Mouse (Mus musculus): ENCODE data around the gene Car4. TPM values are rescaled to one million over a fixed set of nuclear protein-coding genes. Genes with fewer than 3 reads are reported as not detected.
A peak's percentile ranks its signal among the peaks of the same experiment; 100 is the strongest.

The Car4 gene
- polyA plus RNA-seq, 1 experiment from 2014 or later: 6.6 TPM

GRCm38 (mm10) chr11:84960780-84961179, 3.2 kb downstream of the Car4 start:
- Histone ChIP-seq H3K9ac (ENCODE audit: low read length) (no peak overlapping the region), H3K4me2 (no peak overlapping the region), H3K4me3 (ENCODE audit: low read depth, low read length) (no peak overlapping the region), H3K27me3 (ENCODE audit: control insufficient read depth, insufficient read depth, low read length) (peaks cover 30% of the 10 kb centered on the region), H3K4me1 (ENCODE audit: control insufficient read depth, insufficient read depth, low read length) (peaks cover 18% of the 10 kb centered on the region), H3K36me3 (ENCODE audit: control insufficient read depth, insufficient read depth, low read length) (no peaks in the 10 kb centered on the region), H3K9me3 (ENCODE audit: control insufficient read depth, low read length) (no peaks in the 10 kb centered on the region), H3K27ac (ENCODE audit: low read depth, low read length) (no peak overlapping the region)
- DNase-seq (ENCODE audit: low spot score, missing footprints) (peak; percentile 35), ATAC-seq (ENCODE audit: low FRiP score) (no peak)
- WGBS: 58% methylated on average over 6 of the region's 6 CpGs

GRCm38 (mm10) chr11:84961571-84961970, 4.0 kb downstream of the Car4 start:
- ATAC-seq (ENCODE audit: low FRiP score): no peak
- Histone ChIP-seq H3K4me2 (no peak overlapping the region), H3K4me1 (ENCODE audit: control insufficient read depth, insufficient read depth, low read length) (peaks cover 18% of the 10 kb centered on the region), H3K9ac (ENCODE audit: low read length) (no peak overlapping the region), H3K27me3 (ENCODE audit: control insufficient read depth, insufficient read depth, low read length) (peaks cover 30% of the 10 kb centered on the region), H3K4me3 (ENCODE audit: low read depth, low read length) (no peak overlapping the region), H3K36me3 (ENCODE audit: control insufficient read depth, insufficient read depth, low read length) (no peaks in the 10 kb centered on the region), H3K9me3 (ENCODE audit: control insufficient read depth, low read length) (no peaks in the 10 kb centered on the region), H3K27ac (ENCODE audit: low read depth, low read length) (no peak overlapping the region)
- no peak for DNase-seq (ENCODE audit: low spot score, missing footprints)
- 82% methylated on average over 4 of the region's 4 CpGs for WGBS

- peaks cover 22% of the 10 kb centered on the region for H3K27me3 ChIP-seq (ENCODE audit: control insufficient read depth, insufficient read depth, low read length)
- H3K27ac ChIP-seq (ENCODE audit: low read depth, low read length): no peak overlapping the region
- ATAC-seq (ENCODE audit: low FRiP score) (no peak), DNase-seq (ENCODE audit: low spot score, missing footprints) (no peak)
- H3K36me3 ChIP-seq (ENCODE audit: control insufficient read depth, insufficient read depth, low read length): no peaks in the 10 kb centered on the region
- H3K9ac ChIP-seq (ENCODE audit: low read length): no peak overlapping the region
- H3K9me3 ChIP-seq (ENCODE audit: control insufficient read depth, low read length): no peaks in the 10 kb centered on the region
- H3K4me2 ChIP-seq: no peak overlapping the region
- no peak overlapping the region for H3K4me3 ChIP-seq (ENCODE audit: low read depth, low read length)
- WGBS: 87% methylated on average over 4 of the region's 4 CpGs
- H3K4me1 ChIP-seq (ENCODE audit: control insufficient read depth, insufficient read depth, low read length): peaks cover 25% of the 10 kb centered on the region
Observed at GRCm38 (mm10) chr11:84962536-84962935, 5.0 kb downstream of the Car4 start.

GRCm38 (mm10) chr11:84963556-84963955, 6.0 kb downstream of the Car4 start:
- ATAC-seq (ENCODE audit: low FRiP score): no peak
- H3K36me3 ChIP-seq (ENCODE audit: control insufficient read depth, insufficient read depth, low read length): no peaks in the 10 kb centered on the region
- no peak overlapping the region for H3K27ac ChIP-seq (ENCODE audit: low read depth, low read length)
- no peak for DNase-seq (ENCODE audit: low spot score, missing footprints)
- no peak overlapping the region for H3K4me3 ChIP-seq (ENCODE audit: low read depth, low read length)
- H3K4me1 ChIP-seq (ENCODE audit: control insufficient read depth, insufficient read depth, low read length): peaks cover 25% of the 10 kb centered on the region
- H3K4me2 ChIP-seq: no peak overlapping the region
- 87% methylated on average over 3 of the region's 3 CpGs for WGBS
- peaks cover 11% of the 10 kb centered on the region for H3K27me3 ChIP-seq (ENCODE audit: control insufficient read depth, insufficient read depth, low read length)
- no peaks in the 10 kb centered on the region for H3K9me3 ChIP-seq (ENCODE audit: control insufficient read depth, low read length)
- no peak overlapping the region for H3K9ac ChIP-seq (ENCODE audit: low read length)

- DNase-seq (ENCODE audit: low spot score, missing footprints): no peak
- H3K4me2 ChIP-seq: no peak overlapping the region
- no peaks in the 10 kb centered on the region for H3K9me3 ChIP-seq (ENCODE audit: control insufficient read depth, low read length)
- ATAC-seq (ENCODE audit: low FRiP score): peak; percentile 57
- WGBS: 53% methylated on average over 4 of the region's 4 CpGs
- no peaks in the 10 kb centered on the region for H3K36me3 ChIP-seq (ENCODE audit: control insufficient read depth, insufficient read depth, low read length)
- no peak overlapping the region for H3K9ac ChIP-seq (ENCODE audit: low read length)
- no peak overlapping the region for H3K4me3 ChIP-seq (ENCODE audit: low read depth, low read length)
- H3K27ac ChIP-seq (ENCODE audit: low read depth, low read length): 0 out of 2 replicates have a peak overlapping the region, but pooled peaks have one; percentile 51
- H3K27me3 ChIP-seq (ENCODE audit: control insufficient read depth, insufficient read depth, low read length): no peaks in the 10 kb centered on the region
- peaks cover 19% of the 10 kb centered on the region for H3K4me1 ChIP-seq (ENCODE audit: control insufficient read depth, insufficient read depth, low read length)
Observed at GRCm38 (mm10) chr11:84966696-84967095, 9.1 kb downstream of the Car4 start.

- Histone ChIP-seq H3K4me2 (no peak overlapping the region), H3K27me3 (ENCODE audit: control insufficient read depth, insufficient read depth, low read length) (no peaks in the 10 kb centered on the region), H3K36me3 (ENCODE audit: control insufficient read depth, insufficient read depth, low read length) (no peaks in the 10 kb centered on the region), H3K27ac (ENCODE audit: low read depth, low read length) (peak overlapping the region; percentile 51; the same call in 1 of the 2 replicates), H3K9ac (ENCODE audit: low read length) (no peak overlapping the region), H3K4me3 (ENCODE audit: low read depth, low read length) (no peak overlapping the region), H3K4me1 (ENCODE audit: control insufficient read depth, insufficient read depth, low read length) (peaks cover 19% of the 10 kb centered on the region), H3K9me3 (ENCODE audit: control insufficient read depth, low read length) (no peaks in the 10 kb centered on the region)
- WGBS: 12% methylated on average over 5 of the region's 5 CpGs
- peak; percentile 97 for DNase-seq (ENCODE audit: low spot score, missing footprints)
- ATAC-seq (ENCODE audit: low FRiP score): peak; percentile 85
Observed at GRCm38 (mm10) chr11:84967113-84967512, 9.5 kb downstream of the Car4 start.

GRCm38 (mm10) chr11:84968309-84968708, 10.7 kb downstream of the Car4 start:
- no peak for DNase-seq (ENCODE audit: low spot score, missing footprints)
- no peak overlapping the region for H3K27ac ChIP-seq (ENCODE audit: low read depth, low read length)
- no peak overlapping the region for H3K4me3 ChIP-seq (ENCODE audit: low read depth, low read length)
- H3K27me3 ChIP-seq (ENCODE audit: control insufficient read depth, insufficient read depth, low read length): no peaks in the 10 kb centered on the region
- no peaks in the 10 kb centered on the region for H3K36me3 ChIP-seq (ENCODE audit: control insufficient read depth, insufficient read depth, low read length)
- H3K9ac ChIP-seq (ENCODE audit: low read length): no peak overlapping the region
- H3K4me2 ChIP-seq: no peak overlapping the region
- 80% methylated on average over 4 of the region's 4 CpGs for WGBS
- H3K4me1 ChIP-seq (ENCODE audit: control insufficient read depth, insufficient read depth, low read length): peaks cover 19% of the 10 kb centered on the region
- ATAC-seq (ENCODE audit: low FRiP score): no peak
- H3K9me3 ChIP-seq (ENCODE audit: control insufficient read depth, low read length): no peaks in the 10 kb centered on the region

GRCm38 (mm10) chr11:84968775-84969174, 11.2 kb downstream of the Car4 start:
- H3K9me3 ChIP-seq (ENCODE audit: control insufficient read depth, low read length): no peaks in the 10 kb centered on the region
- no peak for DNase-seq (ENCODE audit: low spot score, missing footprints)
- H3K9ac ChIP-seq (ENCODE audit: low read length): no peak overlapping the region
- no peak overlapping the region for H3K4me2 ChIP-seq
- H3K27me3 ChIP-seq (ENCODE audit: control insufficient read depth, insufficient read depth, low read length): no peaks in the 10 kb centered on the region
- 67% methylated on average over 6 of the region's 6 CpGs for WGBS
- H3K4me1 ChIP-seq (ENCODE audit: control insufficient read depth, insufficient read depth, low read length): peaks cover 19% of the 10 kb centered on the region
- no peak overlapping the region for H3K4me3 ChIP-seq (ENCODE audit: low read depth, low read length)
- no peaks in the 10 kb centered on the region for H3K36me3 ChIP-seq (ENCODE audit: control insufficient read depth, insufficient read depth, low read length)
- no peak for ATAC-seq (ENCODE audit: low FRiP score)
- H3K27ac ChIP-seq (ENCODE audit: low read depth, low read length): no peak overlapping the region

- peaks cover 14% of the 10 kb centered on the region for H3K4me1 ChIP-seq (ENCODE audit: control insufficient read depth, insufficient read depth, low read length)
- ATAC-seq (ENCODE audit: low FRiP score) (no peak), DNase-seq (ENCODE audit: low spot score, missing footprints) (peak; percentile 76)
- no peaks in the 10 kb centered on the region for H3K36me3 ChIP-seq (ENCODE audit: control insufficient read depth, insufficient read depth, low read length)
- H3K9ac ChIP-seq (ENCODE audit: low read length): no peak overlapping the region
- no peaks in the 10 kb centered on the region for H3K27me3 ChIP-seq (ENCODE audit: control insufficient read depth, insufficient read depth, low read length)
- no peak overlapping the region for H3K4me2 ChIP-seq
- no peak overlapping the region for H3K4me3 ChIP-seq (ENCODE audit: low read depth, low read length)
- H3K9me3 ChIP-seq (ENCODE audit: control insufficient read depth, low read length): no peaks in the 10 kb centered on the region
- 87% methylated on average over 3 of the region's 3 CpGs for WGBS
- H3K27ac ChIP-seq (ENCODE audit: low read depth, low read length): no peak overlapping the region
Observed at GRCm38 (mm10) chr11:84972067-84972466, 14.5 kb downstream of the Car4 start.

GRCm38 (mm10) chr11:84973661-84974060, 16.1 kb downstream of the Car4 start:
- H3K9ac ChIP-seq (ENCODE audit: low read length): no peak overlapping the region
- H3K27me3 ChIP-seq (ENCODE audit: control insufficient read depth, insufficient read depth, low read length): no peaks in the 10 kb centered on the region
- WGBS: 68% methylated on average over 5 of the region's 5 CpGs
- no peak overlapping the region for H3K27ac ChIP-seq (ENCODE audit: low read depth, low read length)
- H3K4me3 ChIP-seq (ENCODE audit: low read depth, low read length): no peak overlapping the region
- no peak overlapping the region for H3K4me2 ChIP-seq
- H3K4me1 ChIP-seq (ENCODE audit: control insufficient read depth, insufficient read depth, low read length): peaks cover 4% of the 10 kb centered on the region; the same call in 1 of the 2 replicates
- no peaks in the 10 kb centered on the region for H3K36me3 ChIP-seq (ENCODE audit: control insufficient read depth, insufficient read depth, low read length)
- DNase-seq (ENCODE audit: low spot score, missing footprints) (no peak), ATAC-seq (ENCODE audit: low FRiP score) (no peak)
- no peaks in the 10 kb centered on the region for H3K9me3 ChIP-seq (ENCODE audit: control insufficient read depth, low read length)

Measured in midbrain, embryonic 11.5 days (tissue).